8 mouse cellular contexts compared by ENCODE assay signal in the genomic region with DNA sequence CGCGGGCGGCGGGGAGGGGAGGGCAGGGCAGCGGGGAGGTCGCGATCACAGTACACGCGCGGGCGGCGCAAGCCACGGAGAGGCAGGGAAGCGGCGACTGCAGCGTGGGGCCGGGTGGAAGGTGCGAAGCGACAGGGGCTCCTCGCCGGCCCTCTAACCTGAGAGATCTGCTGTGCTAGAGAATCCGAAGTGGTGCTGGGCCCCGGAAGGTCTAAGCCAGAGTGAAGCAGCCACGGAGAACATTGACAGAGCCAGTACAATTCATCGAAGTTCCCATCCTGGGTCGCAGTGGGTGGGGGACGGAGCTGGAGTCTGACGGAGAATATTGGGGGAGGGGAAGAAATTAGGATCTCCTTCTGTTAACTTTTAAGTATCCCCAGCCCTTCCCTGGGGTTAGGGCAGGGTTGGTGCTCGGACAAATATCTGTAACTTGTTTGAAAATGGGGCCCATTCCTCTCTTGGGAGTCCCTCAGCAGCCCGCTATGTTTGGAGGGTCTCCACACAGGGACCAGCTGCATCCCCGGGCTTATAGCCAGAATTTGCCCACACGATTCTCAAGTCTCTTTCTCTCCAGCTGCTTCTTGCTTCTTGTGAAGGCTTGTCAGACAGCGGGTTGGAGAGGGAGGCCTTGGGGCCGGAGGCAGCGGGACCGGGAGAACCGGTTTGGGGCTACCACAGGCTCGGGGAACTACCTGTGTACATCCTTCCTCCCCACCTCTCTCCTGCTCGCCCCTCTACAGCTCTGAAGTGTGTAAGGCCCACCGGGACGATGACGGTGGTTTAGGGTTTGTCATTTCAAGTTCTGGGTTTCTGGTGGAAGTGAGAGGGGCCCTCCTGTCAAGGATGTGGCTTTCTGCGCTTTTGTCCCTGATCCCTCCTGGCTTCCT. TPM values are rescaled to one million over a fixed set of nuclear protein-coding genes. Genes with fewer than 3 reads are reported as not detected.
DNase-seq lines count a peak whose midpoint lies in the region; ATAC-seq lines count a peak whose summit lies in the region.

No protein-coding gene starts in this region.

- peak overlapping the region; percentile 98 for H3K27ac ChIP-seq in forebrain, embryonic 10.5 days
- peak overlapping the region; percentile 99 for H3K27ac ChIP-seq in hindbrain, embryonic 15.5 days (replicated peaks)

- H3K36me3 ChIP-seq in forebrain, embryonic 10.5 days (replicated peaks), result peaks cover 54% of the 10 kb centered on the region
- peaks cover 36% of the 10 kb centered on the region for H3K36me3 ChIP-seq in hindbrain, embryonic 15.5 days

- peak overlapping the region; percentile 89 for H3K9ac ChIP-seq in hindbrain, embryonic 15.5 days

- peak overlapping the region; percentile 93 for H3K4me3 ChIP-seq in forebrain, embryonic 10.5 days
- H3K4me3 ChIP-seq in hindbrain, embryonic 15.5 days, result peak overlapping the region; percentile 78

- peak; percentile 51 for DNase-seq in ES-CJ7 (ENCODE audit: low read depth, low spot score)
- peak; percentile 26 for DNase-seq in adrenal gland, postnatal 25 days
- DNase-seq in forebrain, embryonic 10.5 days (ENCODE audit: extremely low spot score, low spot score), result peak; percentile 46
- peak; percentile 45 to 74 for DNase-seq in left cerebral cortex, adult 8-10 months (ENCODE audit: low spot score in 2 of 2)
- peak; percentile 74 to 83 for DNase-seq in lung, postnatal 4 days
- peak; percentile 30 to 42 for DNase-seq in spleen, adult 18-20 months

- H3K4me2 ChIP-seq in hindbrain, embryonic 15.5 days, result peak overlapping the region; percentile 77

- no peak for ATAC-seq in hindbrain, embryonic 15.5 days (ENCODE audit: low FRiP score, low read depth)
- no peak for ATAC-seq in monocyte, adult 5-6 weeks (replicated peaks; ENCODE audit: insufficient number of reproducible peaks, low FRiP score, low TSS enrichment, poor library complexity, severe bottlenecking)

- under 1% methylated on average over 43 of the region's 43 CpGs for WGBS in forebrain, embryonic 10.5 days
- WGBS in hindbrain, embryonic 15.5 days, result under 1% methylated on average over 43 of the region's 43 CpGs

- H3K27me3 ChIP-seq in forebrain, embryonic 10.5 days (ENCODE audit: poor library complexity, severe bottlenecking), result no peaks in the 10 kb centered on the region
- no peaks in the 10 kb centered on the region for H3K27me3 ChIP-seq in hindbrain, embryonic 15.5 days

- no peaks in the 10 kb centered on the region for H3K9me3 ChIP-seq in forebrain, embryonic 10.5 days
- H3K9me3 ChIP-seq in hindbrain, embryonic 15.5 days, result no peaks in the 10 kb centered on the region

- peaks cover 61% of the 10 kb centered on the region for H3K4me1 ChIP-seq in forebrain, embryonic 10.5 days
- peaks cover 57% of the 10 kb centered on the region for H3K4me1 ChIP-seq in hindbrain, embryonic 15.5 days (replicated peaks)

RNA-seq across cellular contexts. Expression of a gene that starts 0.6 kb away (rescaled TPM):
- 94.6 and 101 TPM in 2 replicates for total RNA-seq in adrenal gland, postnatal 25 days (2021)
- 95.5 and 104 TPM in 2 replicates for polyA plus RNA-seq in forebrain, embryonic 10.5 days (2016; fragmentation: Nextera tagmentation; extraction: Ambion mirVana)
- 57.1 and 59.3 TPM in 2 replicates for polyA plus RNA-seq in hindbrain, embryonic 15.5 days (2015; fragmentation: Nextera tagmentation; extraction: Ambion mirVana)
- 10 to 100 TPM; 63.5 to 76.2 (median 69.3) TPM for total RNA-seq in left cerebral cortex, adult 8-10 months (2022)
- total RNA-seq in monocyte, adult 5-6 weeks (2017), result 122 to 191 TPM (median 182 TPM) in 3 replicates

RNA-seq across cellular contexts. Expression of a gene that starts 2.8 kb away (rescaled TPM):
- total RNA-seq in adrenal gland, postnatal 25 days (2021), result 7.6 and 8.9 TPM in 2 replicates
- polyA plus RNA-seq in forebrain, embryonic 10.5 days (2016; fragmentation: Nextera tagmentation; extraction: Ambion mirVana), result 19.6 and 22.4 TPM in 2 replicates
- 323 and 341 TPM in 2 replicates for polyA plus RNA-seq in hindbrain, embryonic 15.5 days (2015; fragmentation: Nextera tagmentation; extraction: Ambion mirVana)
- 100 to 1,000 TPM; 280 to 293 (median 288) TPM for total RNA-seq in left cerebral cortex, adult 8-10 months (2022)
- 6.2 to 18.2 TPM (median 9.1 TPM) in 3 replicates for total RNA-seq in monocyte, adult 5-6 weeks (2017)

RNA-seq across cellular contexts. Expression of a gene that starts 11.4 kb away (rescaled TPM):
- total RNA-seq in adrenal gland, postnatal 25 days (2021), result 25.8 and 33.1 TPM in 2 replicates
- 13.5 and 13.7 TPM in 2 replicates for polyA plus RNA-seq in forebrain, embryonic 10.5 days (2016; fragmentation: Nextera tagmentation; extraction: Ambion mirVana)
- polyA plus RNA-seq in hindbrain, embryonic 15.5 days (2015; fragmentation: Nextera tagmentation; extraction: Ambion mirVana), result 3.4 and 3.6 TPM in 2 replicates
- total RNA-seq in left cerebral cortex, adult 8-10 months (2022), result 10 to 100 TPM; 10.4 to 12.5 (median 12.1) TPM
- 87.0 to 129 TPM (median 91.1 TPM) in 3 replicates for total RNA-seq in monocyte, adult 5-6 weeks (2017)

RNA-seq across cellular contexts. Expression of a gene that starts 12.3 kb away (rescaled TPM):
- 0.24 TPM in 1 of 2 replicates, not detected in the other for total RNA-seq in adrenal gland, postnatal 25 days (2021)
- polyA plus RNA-seq in forebrain, embryonic 10.5 days (2016; fragmentation: Nextera tagmentation; extraction: Ambion mirVana), result 0.23 and 0.30 TPM in 2 replicates
- 0.13 and 0.19 TPM in 2 replicates for polyA plus RNA-seq in hindbrain, embryonic 15.5 days (2015; fragmentation: Nextera tagmentation; extraction: Ambion mirVana)
- under 1 TPM; 0.24 to 0.67 (median 0.41) TPM for total RNA-seq in left cerebral cortex, adult 8-10 months (2022)
- not detected in 3 replicates for total RNA-seq in monocyte, adult 5-6 weeks (2017)

RNA-seq across cellular contexts. Expression of a gene that starts 21.9 kb away (rescaled TPM):
- 0.24 TPM in 1 of 2 replicates, not detected in the other for total RNA-seq in adrenal gland, postnatal 25 days (2021)
- 0.38 and 0.42 TPM in 2 replicates for polyA plus RNA-seq in forebrain, embryonic 10.5 days (2016; fragmentation: Nextera tagmentation; extraction: Ambion mirVana)
- polyA plus RNA-seq in hindbrain, embryonic 15.5 days (2015; fragmentation: Nextera tagmentation; extraction: Ambion mirVana), result 0.29 TPM in 1 of 2 replicates, not detected in the other
- total RNA-seq in left cerebral cortex, adult 8-10 months (2022), result under 1 TPM in 3 of 4 experiments, not detected in 1; 0.37 to 0.72 (median 0.67) TPM
- not detected in 3 replicates for total RNA-seq in monocyte, adult 5-6 weeks (2017)

Comparison
In these comparisons a context has a peak if more than half of its experiments do, and no peak if none do; other contexts are left out.
1. DNase-seq: peak in every context shown above with its lines; median percentile 78 in lung, postnatal 4 days; 60 in left cerebral cortex, adult 8-10 months; 51 in ES-CJ7; 46 in forebrain, embryonic 10.5 days; 36 in spleen, adult 18-20 months; 26 in adrenal gland, postnatal 25 days.
2. RNA of a gene that starts 2.8 kb away (total RNA-seq): 280 to 293 TPM in left cerebral cortex, adult 8-10 months; 6.2 to 18.2 TPM in monocyte, adult 5-6 weeks and 7.6 to 8.9 TPM in adrenal gland, postnatal 25 days; every median in the first group is over 10 times any median in the second.